Mouse (Mus musculus) neural tube, embryonic 12.5 days (tissue): ENCODE data around the gene Dip2c. TPM values are rescaled to one million over a fixed set of nuclear protein-coding genes. Genes with fewer than 3 reads are reported as not detected.

Source experiments
- ATAC-seq: fragments of 200-750 bp; cut with Nextera tagmentation; 2 replicates; pipeline ENCODE4 v1.8.0; 2017; ENCODE audit warnings: low read depth, mild to moderate bottlenecking, moderate TSS enrichment, moderate library complexity; ENCODE audit not compliant: low FRiP score
- H3K27ac ChIP-seq: fragments of 300-500 bp; sonication (generic); 2 replicates; pipeline ENCODE4 v1.5.1; 2016
- H3K27me3 ChIP-seq: fragments of 300-500 bp; sonication (generic); replicated peaks from 2 replicates; pipeline ENCODE4 v1.6.1; 2016; ENCODE audit warnings: mild to moderate bottlenecking
- H3K36me3 ChIP-seq: fragments of 300-500 bp; sonication (generic); 2 replicates; pipeline ENCODE4 v1.6.1; 2016; ENCODE audit warnings: mild to moderate bottlenecking
- H3K4me1 ChIP-seq: fragments of 300-500 bp; sonication (generic); 2 replicates; pipeline ENCODE4 v1.6.1; 2016
- H3K4me2 ChIP-seq: fragments of 300-500 bp; sonication (generic); replicated peaks from 2 replicates; pipeline ENCODE4 v1.6.1; 2016; ENCODE audit warnings: mild to moderate bottlenecking
- H3K4me3 ChIP-seq: fragments of 300-500 bp; sonication (generic); 2 replicates; pipeline ENCODE4 v1.5.1; 2016
- H3K9ac ChIP-seq: fragments of 300-500 bp; sonication (generic); 2 replicates; pipeline ENCODE4 v1.6.1; 2016; ENCODE audit warnings: mild to moderate bottlenecking
- H3K9me3 ChIP-seq: fragments of 300-500 bp; sonication (generic); 2 replicates; pipeline ENCODE4 v1.6.1; 2016; ENCODE audit warnings: mild to moderate bottlenecking
- WGBS: fragments of 180-500 bp; shearing (Covaris S2); methylation state at CpG from one replicate; pipeline ENCODE4 v1.1.7; 2016; 5-methylcytosine and 5-hydroxymethylcytosine counted together
- polyA plus RNA-seq: library from polyadenylated mRNA; unstranded; fragments of >200 nt; fragmentation: Nextera tagmentation; extraction: Ambion mirVana; gene quantifications from 2 replicates; pipeline ENCODE4 v1.2.1, GENCODE M21; 2016

The Dip2c gene
- polyA plus RNA-seq, 1 experiment from 2014 or later: 12.0 TPM

DNA sequence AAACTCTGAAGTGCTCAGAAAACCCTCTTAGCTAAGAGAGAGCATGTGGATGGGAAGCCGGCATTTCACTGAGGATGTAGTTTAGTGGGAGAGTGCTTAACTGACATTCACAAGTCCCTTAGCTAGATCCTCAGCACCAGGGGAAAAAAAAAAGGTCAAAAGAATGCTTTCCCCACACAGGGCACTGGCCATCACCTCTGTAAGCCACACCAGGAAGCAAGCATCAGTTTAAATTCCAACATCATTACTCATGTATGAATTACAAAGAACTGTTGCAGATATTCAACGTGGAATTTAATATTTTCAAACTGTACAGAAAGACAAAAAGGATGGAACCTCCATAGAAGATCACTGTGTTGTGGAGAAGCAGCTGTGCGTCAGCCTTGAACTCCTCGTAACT, 419.1 kb downstream of the Dip2c start:
- Histone ChIP-seq H3K27me3 (no peaks in the 10 kb centered on the region), H3K9ac (no peak overlapping the region), H3K4me2 (no peak overlapping the region), H3K4me1 (no peaks in the 10 kb centered on the region), H3K36me3 (peaks cover 57% of the 10 kb centered on the region), H3K27ac (no peak overlapping the region), H3K4me3 (no peak overlapping the region), H3K9me3 (no peaks in the 10 kb centered on the region)
- ATAC-seq: no peak
- 93% methylated on average over 4 of the region's 4 CpGs for WGBS

DNA sequence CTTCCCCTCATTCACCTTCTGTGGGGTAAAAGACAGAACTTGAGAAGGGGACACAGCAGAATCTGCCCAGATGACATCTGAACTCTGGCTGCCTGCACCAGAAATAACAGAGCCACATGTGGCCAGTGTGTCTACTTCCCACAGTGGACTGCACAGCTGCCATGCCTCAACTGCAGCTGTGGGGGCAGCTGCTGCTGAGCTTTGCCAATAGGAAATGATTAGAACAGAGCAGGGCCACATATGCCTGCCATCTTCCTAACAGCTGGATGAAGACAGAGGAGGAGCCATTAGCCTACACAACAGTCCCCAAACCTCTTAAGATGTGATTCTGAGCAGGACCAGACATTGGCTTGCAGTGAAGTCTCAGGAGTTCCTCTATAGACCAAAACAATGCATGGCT, 419.5 kb downstream of the Dip2c start:
- no peak overlapping the region for H3K4me3 ChIP-seq
- no peaks in the 10 kb centered on the region for H3K9me3 ChIP-seq
- H3K27me3 ChIP-seq: no peaks in the 10 kb centered on the region
- peaks cover 53% of the 10 kb centered on the region for H3K36me3 ChIP-seq
- H3K27ac ChIP-seq: no peak overlapping the region
- ATAC-seq: no peak
- no peak overlapping the region for H3K4me2 ChIP-seq
- H3K4me1 ChIP-seq: no peaks in the 10 kb centered on the region
- H3K9ac ChIP-seq: no peak overlapping the region

- no peak for ATAC-seq
- Histone ChIP-seq H3K9ac (no peak overlapping the region), H3K4me2 (no peak overlapping the region), H3K4me1 (no peaks in the 10 kb centered on the region), H3K4me3 (no peak overlapping the region), H3K36me3 (peaks cover 46% of the 10 kb centered on the region), H3K27ac (no peak overlapping the region), H3K27me3 (no peaks in the 10 kb centered on the region), H3K9me3 (no peaks in the 10 kb centered on the region)
- 98% methylated on average over 4 of the region's 4 CpGs for WGBS
Observed at GRCm38 (mm10) chr13:9697340-9697739, 421.0 kb downstream of the Dip2c start.

GRCm38 (mm10) chr13:9702615-9703235, 426.4 kb downstream of the Dip2c start:
- WGBS: 89% methylated on average over 12 of the region's 12 CpGs
- ATAC-seq: no peak
- Histone ChIP-seq H3K9me3 (no peaks in the 10 kb centered on the region), H3K27ac (no peak overlapping the region), H3K36me3 (peaks cover 3% of the 10 kb centered on the region), H3K9ac (no peak overlapping the region), H3K4me3 (no peak overlapping the region), H3K4me1 (no peaks in the 10 kb centered on the region), H3K27me3 (no peaks in the 10 kb centered on the region), H3K4me2 (no peak overlapping the region)

DNA sequence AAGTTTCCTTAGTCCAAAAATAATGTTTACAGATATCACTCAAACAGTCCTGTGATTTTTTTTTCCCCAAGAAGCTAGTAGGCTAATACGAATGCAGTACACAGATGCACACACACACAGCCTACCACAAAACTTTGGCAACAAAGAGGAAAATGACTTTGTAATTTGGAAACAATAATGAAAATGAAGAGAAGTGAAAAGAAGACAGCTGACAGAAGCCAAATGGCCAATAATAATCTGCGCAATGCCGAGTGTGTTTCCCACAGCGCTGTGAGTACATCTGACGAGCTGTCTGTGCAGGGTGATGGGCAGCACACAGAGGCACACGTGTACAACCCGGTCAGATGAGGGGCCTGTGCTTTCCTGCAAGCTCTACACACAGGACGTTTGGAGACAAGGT, 430.4 kb downstream of the Dip2c start:
- no peaks in the 10 kb centered on the region for H3K4me1 ChIP-seq

GRCm38 (mm10) chr13:9708433-9709240, 432.3 kb downstream of the Dip2c start:
- no peak overlapping the region for H3K4me3 ChIP-seq
- no peaks in the 10 kb centered on the region for H3K9me3 ChIP-seq
- no peak overlapping the region for H3K27ac ChIP-seq
- no peaks in the 10 kb centered on the region for H3K27me3 ChIP-seq
- 87% methylated on average over 7 of the region's 7 CpGs for WGBS
- peaks cover 5% of the 10 kb centered on the region; the same call in 1 of the 2 replicates for H3K36me3 ChIP-seq
- H3K9ac ChIP-seq: no peak overlapping the region
- no peak for ATAC-seq
- no peak overlapping the region for H3K4me2 ChIP-seq
- H3K4me1 ChIP-seq: no peaks in the 10 kb centered on the region

More for the DNA sequence above, 430.4 kb downstream of the Dip2c start:
- H3K9me3 ChIP-seq: no peaks in the 10 kb centered on the region
- H3K27me3 ChIP-seq: no peaks in the 10 kb centered on the region
- H3K4me2 ChIP-seq: no peak overlapping the region
- H3K27ac ChIP-seq: no peak overlapping the region
- no peak overlapping the region for H3K9ac ChIP-seq
- WGBS: 94% methylated on average over 8 of the region's 8 CpGs
- no peak for ATAC-seq
- H3K36me3 ChIP-seq: peaks cover 5% of the 10 kb centered on the region; the same call in 1 of the 2 replicates
- no peak overlapping the region for H3K4me3 ChIP-seq

- WGBS: 91% methylated on average over 1 of the region's 1 CpGs
Observed at GRCm38 (mm10) chr13:9712409-9712808, 436.1 kb downstream of the Dip2c start.

GRCm38 (mm10) chr13:9712971-9713370, 436.6 kb downstream of the Dip2c start:
- no peak overlapping the region for H3K4me3 ChIP-seq
- WGBS: 97% methylated on average over 3 of the region's 3 CpGs
- peaks cover 10% of the 10 kb centered on the region; the same call in 1 of the 2 replicates for H3K36me3 ChIP-seq
- no peaks in the 10 kb centered on the region for H3K27me3 ChIP-seq
- H3K27ac ChIP-seq: no peak overlapping the region
- no peak for ATAC-seq
- no peaks in the 10 kb centered on the region for H3K4me1 ChIP-seq
- no peak overlapping the region for H3K4me2 ChIP-seq
- no peaks in the 10 kb centered on the region for H3K9me3 ChIP-seq
- H3K9ac ChIP-seq: no peak overlapping the region

More at GRCm38 (mm10) chr13:9712409-9712808, 436.1 kb downstream of the Dip2c start:
- Histone ChIP-seq H3K4me1 (no peaks in the 10 kb centered on the region), H3K9ac (no peak overlapping the region), H3K9me3 (no peaks in the 10 kb centered on the region), H3K4me2 (no peak overlapping the region), H3K27me3 (no peaks in the 10 kb centered on the region), H3K4me3 (no peak overlapping the region), H3K36me3 (peaks cover 9% of the 10 kb centered on the region; the same call in 1 of the 2 replicates), H3K27ac (no peak overlapping the region)
- no peak for ATAC-seq

- ATAC-seq: no peak
- 91% methylated on average over 6 of the region's 6 CpGs for WGBS
- H3K36me3 ChIP-seq: peaks cover 6% of the 10 kb centered on the region; the same call in 1 of the 2 replicates
Observed at GRCm38 (mm10) chr13:9713462-9714134, 437.3 kb downstream of the Dip2c start.

DNA sequence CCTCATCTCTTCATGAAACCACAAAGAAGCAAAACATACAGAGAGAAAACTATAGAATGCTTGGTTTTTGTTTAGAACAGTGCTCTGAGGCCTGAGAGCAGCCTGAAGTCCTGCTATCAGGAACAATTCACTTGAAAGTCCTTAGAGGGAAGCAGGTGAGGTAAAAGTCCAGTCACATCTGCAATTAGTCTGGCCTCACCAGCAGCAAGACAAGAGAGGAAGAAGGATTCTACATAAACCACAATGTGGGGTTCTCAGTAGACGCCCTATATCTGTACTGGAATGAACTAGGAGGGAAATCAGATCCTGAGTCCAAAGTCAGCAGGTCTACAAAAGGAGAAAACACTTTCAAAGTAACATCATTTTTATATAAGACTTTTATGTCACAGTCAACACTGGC, 438.9 kb downstream of the Dip2c start:
- H3K9ac ChIP-seq: no peak overlapping the region
- no peak overlapping the region for H3K4me3 ChIP-seq
- H3K4me2 ChIP-seq: no peak overlapping the region
- peaks cover 5% of the 10 kb centered on the region; the same call in 1 of the 2 replicates for H3K36me3 ChIP-seq
- H3K27me3 ChIP-seq: no peaks in the 10 kb centered on the region
- H3K27ac ChIP-seq: no peak overlapping the region
- no peak for ATAC-seq
- WGBS: 97% methylated on average over 1 of the region's 1 CpGs
- H3K4me1 ChIP-seq: no peaks in the 10 kb centered on the region
- H3K9me3 ChIP-seq: no peaks in the 10 kb centered on the region

More at GRCm38 (mm10) chr13:9713462-9714134, 437.3 kb downstream of the Dip2c start:
- H3K27me3 ChIP-seq: no peaks in the 10 kb centered on the region
- no peak overlapping the region for H3K4me3 ChIP-seq
- no peak overlapping the region for H3K4me2 ChIP-seq
- H3K9ac ChIP-seq: no peak overlapping the region
- no peaks in the 10 kb centered on the region for H3K9me3 ChIP-seq
- H3K27ac ChIP-seq: no peak overlapping the region
- H3K4me1 ChIP-seq: no peaks in the 10 kb centered on the region
